Mouse (Mus musculus) liver, embryonic 16.5 days (tissue): Measurements from ENCODE around the gene Bace1. TPM values are rescaled to one million over a fixed set of nuclear protein-coding genes. Genes with fewer than 3 reads are reported as not detected.
A peak's percentile ranks its signal among the peaks of the same experiment; 100 is the strongest.

Experiments used
- ATAC-seq: fragments of 200-750 bp; cut with Nextera tagmentation; 2 replicates; pipeline ENCODE4 v1.8.0; 2017; ENCODE audit warnings: low read depth, mild to moderate bottlenecking, moderate number of reproducible peaks, moderate library complexity
- H3K27ac ChIP-seq: fragments of 300-500 bp; sonication (generic); 2 replicates; pipeline ENCODE4 v1.5.1; 2014; ENCODE audit warnings: mild to moderate bottlenecking, low read length
- H3K27me3 ChIP-seq: fragments of 300-500 bp; sonication (generic); 2 replicates; pipeline ENCODE4 v1.6.1; 2014; ENCODE audit warnings: low read depth, low read length, mixed read lengths; ENCODE audit not compliant: control insufficient read depth, insufficient read depth
- H3K36me3 ChIP-seq: fragments of 300-500 bp; sonication (generic); 2 replicates; pipeline ENCODE4 v1.6.1; 2014; ENCODE audit warnings: mild to moderate bottlenecking; ENCODE audit not compliant: control insufficient read depth, insufficient read depth
- H3K4me1 ChIP-seq: fragments of 300-500 bp; sonication (generic); 2 replicates; pipeline ENCODE4 v1.6.1; 2014; ENCODE audit warnings: low read depth, low read length, mixed read lengths; ENCODE audit not compliant: control insufficient read depth
- H3K4me2 ChIP-seq: fragments of 300-500 bp; sonication (generic); 2 replicates; pipeline ENCODE4 v1.6.1; 2014; ENCODE audit warnings: low read depth, low read length, mixed read lengths
- H3K4me3 ChIP-seq: fragments of 300-500 bp; sonication (generic); 2 replicates; pipeline ENCODE4 v1.5.1; 2014; ENCODE audit warnings: low read depth, mild to moderate bottlenecking, low read length
- H3K9ac ChIP-seq: fragments of 300-500 bp; sonication (generic); 2 replicates; pipeline ENCODE4 v1.6.1; 2014; ENCODE audit warnings: low read depth, low read length
- H3K9me3 ChIP-seq: fragments of 300-500 bp; sonication (generic); replicated peaks from 2 replicates; pipeline ENCODE4 v1.6.1; 2016; ENCODE audit warnings: low read length; ENCODE audit not compliant: control insufficient read depth
- WGBS: fragments of 180-500 bp; shearing (Covaris S2); extraction: QIAGEN DNeasy Blood & Tissue Kit; methylation state at CpG from one replicate; pipeline ENCODE4 v1.1.7; 2014; ENCODE audit not compliant: insufficient replicate concordance; 5-methylcytosine and 5-hydroxymethylcytosine counted together
- polyA plus RNA-seq: library from polyadenylated mRNA; unstranded; fragments of >200 nt; fragmentation: Nextera tagmentation; extraction: Ambion mirVana; gene quantifications from 2 replicates; pipeline ENCODE4 v1.2.1, GENCODE M21; 2015

Gene Bace1
- polyA plus RNA-seq, 1 experiment from 2014 or later: 9.3 TPM

DNA sequence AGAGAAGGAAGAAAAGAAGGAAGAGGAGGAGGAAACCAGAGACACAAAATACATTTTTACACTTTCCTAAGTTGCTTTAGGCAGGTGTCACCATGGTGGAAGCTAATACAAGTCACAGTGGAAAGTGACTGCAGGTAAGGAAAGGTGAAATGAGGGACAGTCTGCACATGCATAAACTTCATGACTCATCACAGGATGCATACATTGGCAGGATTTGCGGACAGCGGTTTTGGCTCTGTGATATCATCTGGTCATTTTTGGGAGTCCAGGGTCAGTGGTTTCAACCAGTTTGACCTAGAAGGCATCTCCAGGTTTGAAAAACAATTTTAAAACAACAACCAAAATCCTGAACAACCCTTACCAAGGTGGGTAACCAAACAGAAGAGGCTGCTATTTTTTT, 13.4 kb downstream of the Bace1 start:
- Histone ChIP-seq H3K4me1 (peaks cover 19% of the 10 kb centered on the region), H3K27ac (peak overlapping the region; percentile 69), H3K4me3 (no peak overlapping the region), H3K9me3 (no peaks in the 10 kb centered on the region), H3K27me3 (no peaks in the 10 kb centered on the region), H3K4me2 (no peak overlapping the region), H3K9ac (no peak overlapping the region), H3K36me3 (0 out of 2 replicates have a peak, but pooled peaks cover 2% of the 10 kb centered on the region)
- WGBS: 85% methylated on average over 2 of the region's 2 CpGs
- no peak for ATAC-seq

DNA sequence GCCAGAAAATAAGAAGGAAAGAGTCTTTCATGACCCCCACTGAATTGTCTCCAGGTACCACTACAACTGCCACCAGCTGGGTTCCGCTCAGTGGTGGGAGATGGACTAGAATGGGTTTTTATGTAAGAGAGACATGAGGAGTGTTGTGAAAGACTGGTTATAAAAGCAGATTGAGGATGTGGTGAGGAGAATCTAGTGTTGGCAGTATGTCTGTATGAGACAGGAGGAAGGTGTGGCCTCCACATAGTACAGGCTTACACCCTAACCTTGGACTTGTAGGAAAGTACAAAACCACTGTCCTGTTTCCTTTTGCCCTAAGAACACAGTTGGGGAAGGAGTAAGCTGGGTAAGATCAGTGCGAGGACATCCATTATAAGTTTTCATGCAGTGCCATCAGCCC, 15.3 kb downstream of the Bace1 start:
- Histone ChIP-seq H3K4me1 (peaks cover 19% of the 10 kb centered on the region), H3K4me3 (no peak overlapping the region), H3K36me3 (peaks cover 8% of the 10 kb centered on the region; the same call in 1 of the 2 replicates), H3K4me2 (no peak overlapping the region), H3K27me3 (no peaks in the 10 kb centered on the region), H3K27ac (no peak overlapping the region), H3K9me3 (no peaks in the 10 kb centered on the region), H3K9ac (no peak overlapping the region)
- WGBS: 57% methylated on average over 2 of the region's 2 CpGs
- ATAC-seq: no peak

DNA sequence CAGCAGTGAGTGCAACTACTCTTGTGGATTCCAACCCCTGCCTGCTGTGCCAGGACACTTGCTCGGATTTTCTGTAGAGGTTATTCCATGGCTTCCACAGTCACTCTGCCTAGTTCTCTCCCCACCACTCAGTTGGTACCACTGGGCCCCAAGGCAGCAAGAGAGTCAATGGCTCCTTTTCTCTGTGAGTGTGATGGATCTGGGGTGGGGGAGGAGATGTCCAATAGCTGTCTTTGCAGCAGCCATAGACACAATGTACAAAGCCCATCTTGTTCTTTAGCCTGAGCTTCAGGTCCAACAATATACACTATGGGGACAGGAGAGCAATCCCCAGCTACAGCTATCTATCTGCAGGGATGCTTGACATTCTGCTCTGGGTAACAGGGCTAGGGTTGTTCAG, 15.8 kb downstream of the Bace1 start:
- no peak for ATAC-seq
- peaks cover 17% of the 10 kb centered on the region for H3K4me1 ChIP-seq
- no peak overlapping the region for H3K9ac ChIP-seq
- H3K36me3 ChIP-seq: peaks cover 11% of the 10 kb centered on the region; the same call in 1 of the 2 replicates
- no peaks in the 10 kb centered on the region for H3K27me3 ChIP-seq
- no peak overlapping the region for H3K27ac ChIP-seq
- no peak overlapping the region for H3K4me3 ChIP-seq
- H3K4me2 ChIP-seq: no peak overlapping the region
- 64% methylated on average over 1 of the region's 1 CpGs for WGBS
- no peaks in the 10 kb centered on the region for H3K9me3 ChIP-seq

DNA sequence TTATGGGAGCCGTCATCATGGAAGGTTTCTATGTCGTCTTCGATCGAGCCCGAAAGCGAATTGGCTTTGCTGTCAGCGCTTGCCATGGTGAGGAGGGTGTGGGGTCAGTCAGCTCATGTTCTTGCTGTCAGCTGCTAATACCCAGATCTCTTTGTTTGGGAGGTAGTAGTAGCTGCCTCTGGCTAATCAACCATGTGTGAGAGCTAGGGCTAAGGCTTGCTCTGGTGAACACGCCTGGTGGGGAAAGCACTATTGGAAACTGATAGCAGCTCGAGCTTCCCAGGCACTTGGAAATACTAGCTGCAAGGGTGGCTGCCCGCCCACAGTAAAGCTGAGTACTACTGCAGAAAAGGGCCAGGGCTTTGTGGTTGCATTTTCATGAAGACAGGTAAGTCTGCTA, 21.0 kb downstream of the Bace1 start:
- no peak overlapping the region for H3K4me3 ChIP-seq
- H3K36me3 ChIP-seq: peaks cover 14% of the 10 kb centered on the region; the same call in 1 of the 2 replicates
- WGBS: 82% methylated on average over 10 of the region's 10 CpGs
- H3K27ac ChIP-seq: no peak overlapping the region
- ATAC-seq: no peak
- H3K4me2 ChIP-seq: no peak overlapping the region
- no peaks in the 10 kb centered on the region for H3K27me3 ChIP-seq
- H3K9me3 ChIP-seq: no peaks in the 10 kb centered on the region
- H3K4me1 ChIP-seq: no peaks in the 10 kb centered on the region
- no peak overlapping the region for H3K9ac ChIP-seq

DNA sequence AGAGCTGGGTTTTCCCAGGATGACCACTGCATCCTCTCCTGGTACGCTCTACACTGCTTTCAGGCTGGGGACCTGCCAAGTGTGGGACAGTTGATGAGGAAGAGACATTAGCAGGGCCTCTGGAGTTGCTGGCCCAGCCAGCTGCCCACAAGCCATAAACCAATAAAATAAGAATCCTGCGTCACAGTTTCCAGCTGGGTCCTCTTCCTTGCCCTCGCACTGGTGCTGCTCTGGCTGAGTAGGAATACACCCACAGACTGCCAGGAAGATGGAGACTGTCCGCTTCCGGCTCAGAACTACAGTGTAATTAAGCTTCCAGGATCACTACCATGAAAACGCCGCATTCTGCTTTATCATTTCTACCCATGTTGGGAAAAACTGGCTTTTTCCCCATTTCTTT, 23.4 kb downstream of the Bace1 start:
- no peak overlapping the region for H3K4me2 ChIP-seq
- H3K27me3 ChIP-seq: no peaks in the 10 kb centered on the region
- no peaks in the 10 kb centered on the region for H3K4me1 ChIP-seq
- H3K9me3 ChIP-seq: no peaks in the 10 kb centered on the region
- no peak for ATAC-seq
- H3K9ac ChIP-seq: no peak overlapping the region
- no peak overlapping the region for H3K27ac ChIP-seq
- H3K4me3 ChIP-seq: no peak overlapping the region
- WGBS: 79% methylated on average over 7 of the region's 7 CpGs
- H3K36me3 ChIP-seq: peaks cover 22% of the 10 kb centered on the region

DNA sequence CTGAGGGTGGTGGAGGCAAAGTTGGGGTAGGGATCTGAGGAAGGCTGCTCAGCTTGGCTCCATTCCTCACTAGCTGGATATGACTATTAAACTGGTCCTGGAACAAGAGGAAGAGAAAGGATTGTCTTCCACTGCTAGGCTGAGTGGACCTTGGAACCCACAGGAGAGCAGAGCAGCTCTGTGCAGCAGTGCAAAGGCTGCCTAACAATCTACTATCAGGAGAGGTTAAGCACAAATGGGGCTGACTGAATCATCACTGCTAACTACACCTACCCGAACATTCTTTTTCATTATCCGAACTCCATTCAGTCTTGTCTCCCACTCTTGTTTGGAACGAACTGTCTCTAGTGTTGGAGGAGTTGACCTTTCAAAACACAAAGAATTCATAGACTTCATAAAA, 30.8 kb downstream of the Bace1 start:
- ATAC-seq: peak; percentile 35; the same call in 1 of the 2 replicates
- Histone ChIP-seq H3K4me3 (no peak overlapping the region), H3K36me3 (peaks cover 18% of the 10 kb centered on the region), H3K4me2 (no peak overlapping the region), H3K27me3 (no peaks in the 10 kb centered on the region), H3K4me1 (no peaks in the 10 kb centered on the region; the same call in none of the 2 replicates), H3K9me3 (no peaks in the 10 kb centered on the region), H3K27ac (no peak overlapping the region), H3K9ac (no peak overlapping the region)
- 74% methylated on average over 3 of the region's 3 CpGs for WGBS

DNA sequence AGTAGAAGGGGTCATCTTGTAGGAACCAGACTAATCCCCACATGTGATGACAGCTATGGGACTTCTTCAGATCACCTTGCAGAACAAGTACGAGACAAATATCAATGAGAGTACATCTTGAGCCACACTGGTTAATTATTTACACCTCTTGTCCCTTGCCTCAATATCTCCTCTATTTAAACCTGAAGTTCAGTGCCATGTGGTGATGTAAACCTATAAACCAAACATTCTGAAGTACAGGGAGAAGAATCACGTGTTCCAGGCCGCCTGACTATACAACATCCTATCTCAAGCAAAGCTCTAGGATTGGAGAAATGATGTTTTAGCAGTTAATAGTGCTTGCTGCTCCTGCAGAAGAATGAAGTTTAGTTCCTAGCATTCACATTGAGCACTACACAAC, 31.9 kb downstream of the Bace1 start:
- ATAC-seq: peak; percentile 61
- H3K9ac ChIP-seq: no peak overlapping the region
- no peak overlapping the region for H3K4me2 ChIP-seq
- no peak overlapping the region for H3K4me3 ChIP-seq
- no peaks in the 10 kb centered on the region for H3K27me3 ChIP-seq
- H3K9me3 ChIP-seq: no peaks in the 10 kb centered on the region
- H3K36me3 ChIP-seq: peaks cover 17% of the 10 kb centered on the region
- 75% methylated on average over 3 of the region's 3 CpGs for WGBS
- no peak overlapping the region for H3K27ac ChIP-seq
- no peaks in the 10 kb centered on the region; the same call in none of the 2 replicates for H3K4me1 ChIP-seq

DNA sequence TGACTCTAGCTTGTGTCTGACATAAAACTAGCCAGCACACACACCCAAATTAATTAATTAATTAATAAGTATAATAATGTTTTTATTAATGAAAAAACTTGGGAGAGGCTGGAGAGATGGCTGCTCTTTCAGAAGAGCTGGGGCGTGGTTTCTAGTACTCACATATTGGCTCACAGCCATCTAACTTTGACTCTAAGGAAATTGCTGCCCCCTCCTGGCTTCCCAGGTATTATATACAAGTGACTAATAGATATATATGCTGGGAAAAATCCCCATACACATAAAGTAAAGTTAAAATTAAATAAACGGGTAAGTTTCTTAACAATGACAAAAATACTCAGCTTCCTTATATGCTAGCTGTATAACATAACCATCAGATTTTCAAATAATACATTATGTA, 39.5 kb downstream of the Bace1 start:
- no peak for ATAC-seq

DNA sequence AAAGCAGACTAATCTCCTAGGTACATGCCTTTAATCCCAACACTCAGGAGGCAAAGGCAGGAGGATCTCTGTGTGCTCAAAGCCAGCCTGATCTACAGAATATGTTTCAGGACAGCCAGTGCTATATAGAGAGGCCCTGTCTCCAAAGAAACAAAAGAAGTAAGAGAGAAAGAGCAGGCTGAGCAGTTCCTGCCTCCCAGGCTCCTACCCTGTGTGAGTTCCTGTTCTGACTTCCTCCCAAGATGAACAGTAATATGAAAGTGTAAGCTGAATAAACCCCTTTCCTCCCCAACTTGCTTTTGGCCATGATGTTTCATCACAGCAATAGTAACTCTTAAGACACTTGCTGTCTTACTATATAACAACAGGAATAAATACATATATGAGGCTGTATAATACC, 55.3 kb downstream of the Bace1 start:
- Histone ChIP-seq H3K9ac (no peak overlapping the region), H3K36me3 (peaks cover 24% of the 10 kb centered on the region), H3K4me2 (no peak overlapping the region), H3K4me3 (no peak overlapping the region), H3K27ac (no peak overlapping the region), H3K27me3 (no peaks in the 10 kb centered on the region), H3K4me1 (no peaks in the 10 kb centered on the region), H3K9me3 (no peaks in the 10 kb centered on the region)
- no peak for ATAC-seq

More for the DNA sequence above, 39.5 kb downstream of the Bace1 start:
- H3K27me3 ChIP-seq: no peaks in the 10 kb centered on the region
- WGBS: 55% methylated on average over 2 of the region's 2 CpGs
- no peak overlapping the region for H3K4me3 ChIP-seq
- no peak overlapping the region for H3K27ac ChIP-seq
- H3K9me3 ChIP-seq: no peaks in the 10 kb centered on the region
- no peak overlapping the region for H3K4me2 ChIP-seq
- no peak overlapping the region for H3K9ac ChIP-seq
- H3K36me3 ChIP-seq: peaks cover 2% of the 10 kb centered on the region; the same call in 1 of the 2 replicates
- H3K4me1 ChIP-seq: no peaks in the 10 kb centered on the region
